Mouse (Mus musculus) kidney, embryonic 16.5 days (tissue): ENCODE measurements around the gene Fam104a. TPM values are rescaled to one million over a fixed set of nuclear protein-coding genes. Genes with fewer than 3 reads are reported as not detected.

Experiments used
- ATAC-seq: fragments of 200-750 bp; cut with Nextera tagmentation; 2 replicates; pipeline ENCODE4 v1.8.0; 2017; ENCODE audit warnings: moderate TSS enrichment; ENCODE audit not compliant: low FRiP score, low TSS enrichment
- H3K27ac ChIP-seq: fragments of 300-500 bp; sonication (generic); 2 replicates; pipeline ENCODE4 v1.5.1; 2014; ENCODE audit warnings: low read length
- H3K27me3 ChIP-seq: fragments of 300-500 bp; sonication (generic); 2 replicates; pipeline ENCODE4 v1.6.1; 2014; ENCODE audit warnings: low read length, control low read depth, mixed read lengths; ENCODE audit not compliant: insufficient read depth
- H3K36me3 ChIP-seq: fragments of 300-500 bp; sonication (generic); 2 replicates; pipeline ENCODE4 v1.6.1; 2014; ENCODE audit warnings: low read length, control low read depth, mixed read lengths; ENCODE audit not compliant: insufficient read depth
- H3K4me1 ChIP-seq: fragments of 300-500 bp; sonication (generic); 2 replicates; pipeline ENCODE4 v1.6.1; 2014; ENCODE audit warnings: low read length, control low read depth, mixed read lengths; ENCODE audit not compliant: insufficient read depth
- H3K4me2 ChIP-seq: fragments of 300-500 bp; sonication (generic); replicated peaks from 2 replicates; pipeline ENCODE4 v1.6.1; 2014; ENCODE audit warnings: low read depth, low read length
- H3K4me3 ChIP-seq: fragments of 300-500 bp; sonication (generic); 2 replicates; pipeline ENCODE4 v1.5.1; 2014; ENCODE audit warnings: mild to moderate bottlenecking, low read length
- H3K9ac ChIP-seq: fragments of 300-500 bp; sonication (generic); replicated peaks from 2 replicates; pipeline ENCODE4 v1.6.1; 2014; ENCODE audit warnings: low read length
- H3K9me3 ChIP-seq: fragments of 300-500 bp; sonication (generic); 2 replicates; pipeline ENCODE4 v1.6.1; 2016; ENCODE audit warnings: low read length, control low read depth
- WGBS: fragments of 180-500 bp; shearing (Covaris S2); extraction: QIAGEN DNeasy Blood & Tissue Kit; methylation state at CpG from one replicate; pipeline ENCODE4 v1.1.7; 2014; 5-methylcytosine and 5-hydroxymethylcytosine counted together
- polyA plus RNA-seq: library from polyadenylated mRNA; unstranded; fragments of >200 nt; fragmentation: Nextera tagmentation; extraction: Ambion mirVana; gene quantifications from 2 replicates; pipeline ENCODE4 v1.2.1, GENCODE M21; 2015

Gene Fam104a
- polyA plus RNA-seq, 1 experiment from 2014 or later = 45.7 TPM

- ATAC-seq = no peak
- WGBS = 58% methylated on average over 14 of the region's 14 CpGs
- Histone ChIP-seq H3K4me3 (no peak overlapping the region), H3K9ac (no peak overlapping the region), H3K4me2 (no peak overlapping the region), H3K36me3 (peaks cover 16% of the 10 kb centered on the region; the same call in 1 of the 2 replicates), H3K4me1 (peaks cover 31% of the 10 kb centered on the region), H3K27me3 (no peaks in the 10 kb centered on the region), H3K27ac (no peak overlapping the region), H3K9me3 (no peaks in the 10 kb centered on the region)
Observed at GRCm38 (mm10) chr11:113722405-113723090, 38.6 kb upstream of the Fam104a start.

GRCm38 (mm10) chr11:113717767-113718424, 33.9 kb upstream of the Fam104a start:
- Histone ChIP-seq H3K4me2 (no peak overlapping the region), H3K27ac (no peak overlapping the region), H3K27me3 (no peaks in the 10 kb centered on the region), H3K36me3 (no peaks in the 10 kb centered on the region), H3K4me3 (no peak overlapping the region), H3K9ac (no peak overlapping the region), H3K4me1 (peaks cover 6% of the 10 kb centered on the region), H3K9me3 (no peaks in the 10 kb centered on the region)
- WGBS = 35% methylated on average over 16 of the region's 16 CpGs
- no peak for ATAC-seq

GRCm38 (mm10) chr11:113716132-113716531, 32.2 kb upstream of the Fam104a start:
- WGBS = 96% methylated on average over 2 of the region's 2 CpGs
- no peak for ATAC-seq

GRCm38 (mm10) chr11:113715078-113715674, 31.2 kb upstream of the Fam104a start:
- ATAC-seq = no peak
- Histone ChIP-seq H3K27me3 (no peaks in the 10 kb centered on the region), H3K4me3 (no peak overlapping the region), H3K4me1 (peaks cover 9% of the 10 kb centered on the region), H3K9ac (no peak overlapping the region), H3K4me2 (no peak overlapping the region), H3K27ac (no peak overlapping the region), H3K9me3 (no peaks in the 10 kb centered on the region), H3K36me3 (no peaks in the 10 kb centered on the region)
- 72% methylated on average over 7 of the region's 7 CpGs for WGBS

More at GRCm38 (mm10) chr11:113716132-113716531, 32.2 kb upstream of the Fam104a start:
- Histone ChIP-seq H3K9me3 (no peaks in the 10 kb centered on the region), H3K4me3 (no peak overlapping the region), H3K36me3 (no peaks in the 10 kb centered on the region), H3K4me2 (no peak overlapping the region), H3K27me3 (no peaks in the 10 kb centered on the region), H3K27ac (no peak overlapping the region), H3K9ac (no peak overlapping the region), H3K4me1 (no peaks in the 10 kb centered on the region)

- Histone ChIP-seq H3K4me1 (peaks cover 26% of the 10 kb centered on the region), H3K4me3 (no peak overlapping the region), H3K9ac (no peak overlapping the region), H3K9me3 (no peaks in the 10 kb centered on the region), H3K27me3 (peaks cover 2% of the 10 kb centered on the region; the same call in 1 of the 2 replicates), H3K27ac (0 out of 2 replicates have a peak overlapping the region, but pooled peaks have one; percentile 87), H3K4me2 (no peak overlapping the region), H3K36me3 (no peaks in the 10 kb centered on the region)
- 67% methylated on average over 1 of the region's 1 CpGs for WGBS
- ATAC-seq = no peak
Observed at GRCm38 (mm10) chr11:113711061-113711460, 27.1 kb upstream of the Fam104a start.

GRCm38 (mm10) chr11:113710257-113710777, 26.4 kb upstream of the Fam104a start:
- Histone ChIP-seq H3K27ac (peak overlapping the region; percentile 87), H3K9me3 (no peaks in the 10 kb centered on the region), H3K4me1 (peaks cover 26% of the 10 kb centered on the region), H3K9ac (peak overlapping the region; percentile 59), H3K27me3 (peaks cover 2% of the 10 kb centered on the region; the same call in 1 of the 2 replicates), H3K4me2 (0 out of 2 replicates have a peak overlapping the region, but pooled peaks have one; percentile 6), H3K4me3 (no peak overlapping the region), H3K36me3 (no peaks in the 10 kb centered on the region)
- 0 out of 2 replicates have a peak, but pooled peaks have one; percentile 20 for ATAC-seq
- 11% methylated on average over 10 of the region's 10 CpGs for WGBS

DNA sequence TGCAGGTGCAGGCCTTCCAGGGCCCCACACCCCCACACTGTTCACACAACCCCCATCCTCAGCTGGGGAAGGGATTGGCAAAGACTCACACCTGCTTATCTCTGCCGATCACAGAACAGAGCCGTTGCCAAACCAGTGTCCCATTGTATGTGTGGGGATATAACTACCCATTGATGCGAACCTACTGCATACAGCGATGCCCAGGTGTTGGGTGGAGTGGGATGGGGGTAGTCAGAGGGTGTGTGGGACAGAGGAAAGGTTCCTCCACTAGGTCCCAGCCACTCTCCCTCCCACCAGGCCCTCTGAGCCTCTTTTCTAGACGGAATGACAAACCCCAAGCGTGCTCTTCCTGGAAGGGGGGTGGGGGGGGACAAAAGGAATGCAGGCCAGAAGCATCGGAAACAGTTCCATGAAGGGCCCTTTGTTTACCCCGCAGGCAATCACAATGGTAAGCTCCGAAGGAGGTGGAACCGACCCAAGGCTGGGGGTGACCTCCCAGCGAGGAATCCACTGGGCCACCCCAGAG, 25.8 kb upstream of the Fam104a start, which contains the start of gene Cpsf4l:
Gene Cpsf4l, minus strand, starts transcription at position 287 of the 526 bp plus-strand sequence.
- peaks cover 26% of the 10 kb centered on the region for H3K4me1 ChIP-seq
- no peaks in the 10 kb centered on the region for H3K36me3 ChIP-seq
- H3K27ac ChIP-seq = peak within 1 kb of the TSS; percentile 87
- WGBS = 16% methylated on average over 11 of the region's 11 CpGs
- H3K9ac ChIP-seq = peak within 1 kb of the TSS; percentile 59
- H3K9me3 ChIP-seq = no peaks in the 10 kb centered on the region
- H3K27me3 ChIP-seq = peaks cover 2% of the 10 kb centered on the region; the same call in 1 of the 2 replicates
- ATAC-seq = peak; percentile 35
- H3K4me3 ChIP-seq = no peak within 1 kb of the TSS
- H3K4me2 ChIP-seq = peak within 1 kb of the TSS; percentile 10; the same call in 1 of the 2 replicates

DNA sequence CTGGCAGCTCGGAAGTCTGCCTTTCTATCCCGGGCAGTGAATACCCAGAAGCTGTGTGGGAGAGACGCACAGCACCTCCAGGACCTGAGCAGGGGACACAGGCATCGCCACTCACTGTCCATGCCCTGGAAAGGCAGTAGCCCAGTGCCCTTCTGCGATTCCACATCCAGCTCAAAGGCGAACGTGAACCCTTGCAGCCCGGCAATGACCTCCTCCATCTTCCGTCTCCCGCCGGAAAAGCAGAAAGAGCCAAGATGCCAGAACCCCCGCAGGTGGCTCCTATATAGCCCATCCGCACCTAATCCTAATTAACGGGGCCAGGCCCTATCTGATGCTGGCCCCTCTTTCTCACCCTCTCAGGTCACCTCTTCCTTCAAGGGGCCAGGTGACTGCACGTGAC, 25.3 kb upstream of the Fam104a start:
- H3K4me2 ChIP-seq = peak overlapping the region; percentile 10; the same call in 1 of the 2 replicates
- no peak for ATAC-seq
- WGBS = 18% methylated on average over 15 of the region's 15 CpGs

GRCm38 (mm10) chr11:113708629-113709213, 24.8 kb upstream of the Fam104a start:
- H3K9ac ChIP-seq = no peak overlapping the region
- no peaks in the 10 kb centered on the region for H3K36me3 ChIP-seq
- no peak overlapping the region for H3K27ac ChIP-seq
- H3K9me3 ChIP-seq = no peaks in the 10 kb centered on the region
- H3K27me3 ChIP-seq = peaks cover 2% of the 10 kb centered on the region; the same call in 1 of the 2 replicates
- no peak for ATAC-seq
- WGBS = 57% methylated on average over 19 of the region's 19 CpGs
- no peak overlapping the region for H3K4me2 ChIP-seq
- peaks cover 26% of the 10 kb centered on the region for H3K4me1 ChIP-seq
- no peak overlapping the region for H3K4me3 ChIP-seq

More for the DNA sequence above, 25.3 kb upstream of the Fam104a start:
- H3K4me1 ChIP-seq = peaks cover 26% of the 10 kb centered on the region
- H3K9ac ChIP-seq = peak overlapping the region; percentile 26; the same call in 1 of the 2 replicates
- no peaks in the 10 kb centered on the region for H3K36me3 ChIP-seq
- H3K27me3 ChIP-seq = peaks cover 2% of the 10 kb centered on the region; the same call in 1 of the 2 replicates
- no peak overlapping the region for H3K27ac ChIP-seq
- no peaks in the 10 kb centered on the region for H3K9me3 ChIP-seq
- no peak overlapping the region for H3K4me3 ChIP-seq
